ENCODE assay signal across 20 mouse cellular contexts in genomic region chr5:52868918-52869703, GRCm38 (mm10). TPM values are rescaled to one million over a fixed set of nuclear protein-coding genes. Genes with fewer than 3 reads are reported as not detected.
DNase-seq lines count a peak whose midpoint lies in the region; ATAC-seq lines count a peak whose summit lies in the region.
"Had no signal": no experiment of that assay in that cellular context is flagged by ENCODE, and none has a peak within 500 bp of the region (broad histone marks: within the 10 kb centered on the region; RNA-seq: fewer than 3 reads in every experiment).

No protein-coding gene starts in this region.

- H3K36me3 ChIP-seq in midbrain, embryonic 14.5 days (ENCODE audit: control insufficient read depth, insufficient read depth, low read length), result peaks cover 45% of the 10 kb centered on the region
- H3K36me3 ChIP-seq in midbrain, embryonic 13.5 days, result peaks cover 50% of the 10 kb centered on the region
- peaks cover 45% of the 10 kb centered on the region for H3K36me3 ChIP-seq in hindbrain, embryonic 13.5 days
- H3K36me3 ChIP-seq in limb, embryonic 12.5 days, result peaks cover 46% of the 10 kb centered on the region

- WGBS in midbrain, embryonic 14.5 days, result 69% methylated on average over 12 of the region's 12 CpGs
- WGBS in midbrain, embryonic 13.5 days, result 70% methylated on average over 12 of the region's 12 CpGs
- 71% methylated on average over 12 of the region's 12 CpGs for WGBS in hindbrain, embryonic 13.5 days
- 50% methylated on average over 12 of the region's 12 CpGs for WGBS in limb, embryonic 12.5 days

- peak; percentile 40 for DNase-seq in midbrain, embryonic 14.5 days
- DNase-seq in urinary bladder, postnatal 25 days (ENCODE audit: low spot score), result no peak
- no peak for DNase-seq in adrenal gland, postnatal 14 days
- DNase-seq: adrenal gland, adult 2 months; cerebellum, adult 9-10 months; gastrocnemius, postnatal 36 days; heart, postnatal 10 days; kidney, adult 8-10 months; kidney, postnatal 4 days; layer of hippocampus, adult 9-11 months; liver, postnatal 0 days; lung, postnatal 10 days; retina, postnatal 1 day; thymus, adult 2 months had no signal

- no peak overlapping the region for H3K9ac ChIP-seq in midbrain, embryonic 14.5 days (replicated peaks; ENCODE audit: low read length)
- H3K9ac ChIP-seq in midbrain, embryonic 13.5 days (replicated peaks), result no peak overlapping the region
- H3K9ac ChIP-seq in hindbrain, embryonic 13.5 days, result no peak overlapping the region
- H3K9ac ChIP-seq in limb, embryonic 12.5 days (replicated peaks), result no peak overlapping the region
- H3K9ac ChIP-seq: liver, postnatal 0 days had no signal

- H3K4me3 ChIP-seq in midbrain, embryonic 14.5 days (replicated peaks; ENCODE audit: low read depth, low read length), result no peak overlapping the region
- H3K4me3 ChIP-seq in midbrain, embryonic 13.5 days (replicated peaks), result no peak overlapping the region
- H3K4me3 ChIP-seq in hindbrain, embryonic 13.5 days, result no peak overlapping the region
- H3K4me3 ChIP-seq in limb, embryonic 12.5 days (replicated peaks), result no peak overlapping the region
- H3K4me3 ChIP-seq: embryonic facial prominence, embryonic 10.5 days; heart, embryonic 10.5 days had no signal

- H3K9me3 ChIP-seq in midbrain, embryonic 14.5 days (ENCODE audit: control insufficient read depth, low read length), result no peaks in the 10 kb centered on the region
- no peaks in the 10 kb centered on the region; the same call in 1 of the 2 replicates for H3K9me3 ChIP-seq in midbrain, embryonic 13.5 days
- H3K9me3 ChIP-seq in hindbrain, embryonic 13.5 days, result no peaks in the 10 kb centered on the region
- no peaks in the 10 kb centered on the region for H3K9me3 ChIP-seq in limb, embryonic 12.5 days
- H3K9me3 ChIP-seq: embryonic facial prominence, embryonic 10.5 days; heart, embryonic 10.5 days had no signal

- H3K4me1 ChIP-seq in midbrain, embryonic 14.5 days (ENCODE audit: control insufficient read depth, insufficient read depth, low read length), result no peaks in the 10 kb centered on the region
- H3K4me1 ChIP-seq in midbrain, embryonic 13.5 days (replicated peaks), result no peaks in the 10 kb centered on the region
- H3K4me1 ChIP-seq in hindbrain, embryonic 13.5 days (replicated peaks), result peaks cover 10% of the 10 kb centered on the region
- peaks cover 13% of the 10 kb centered on the region for H3K4me1 ChIP-seq in limb, embryonic 12.5 days (replicated peaks)
- H3K4me1 ChIP-seq: embryonic facial prominence, embryonic 10.5 days; heart, embryonic 10.5 days had no signal

- no peak for ATAC-seq in midbrain, embryonic 14.5 days (ENCODE audit: low FRiP score, low TSS enrichment)
- ATAC-seq in midbrain, embryonic 13.5 days, result no peak
- peak; percentile 67; the same call in 1 of the 2 replicates for ATAC-seq in hindbrain, embryonic 13.5 days (ENCODE audit: low FRiP score)
- ATAC-seq in limb, embryonic 12.5 days (ENCODE audit: insufficient number of reproducible peaks, insufficient read depth, low FRiP score, low TSS enrichment, low read depth), result peak; percentile 18; the same call in 1 of the 2 replicates
- no peak for ATAC-seq in megakaryocyte-erythroid progenitor cell, adult 5-6 weeks (replicated peaks; ENCODE audit: low FRiP score, low TSS enrichment, poor library complexity, severe bottlenecking)
- ATAC-seq: liver, postnatal 0 days had no signal

- H3K4me2 ChIP-seq in midbrain, embryonic 14.5 days (ENCODE audit: low read length), result no peak overlapping the region
- no peak overlapping the region for H3K4me2 ChIP-seq in midbrain, embryonic 13.5 days (replicated peaks)
- H3K4me2 ChIP-seq in hindbrain, embryonic 13.5 days, result no peak overlapping the region
- no peak overlapping the region for H3K4me2 ChIP-seq in limb, embryonic 12.5 days

- H3K27ac ChIP-seq in midbrain, embryonic 14.5 days (replicated peaks; ENCODE audit: low read depth, low read length), result no peak overlapping the region
- no peak overlapping the region for H3K27ac ChIP-seq in midbrain, embryonic 13.5 days
- H3K27ac ChIP-seq in hindbrain, embryonic 13.5 days, result 0 out of 2 replicates have a peak overlapping the region, but pooled peaks have one; percentile 37
- H3K27ac ChIP-seq in limb, embryonic 12.5 days, result peak overlapping the region; percentile 78
- H3K27ac ChIP-seq: embryonic facial prominence, embryonic 10.5 days; heart, embryonic 10.5 days had no signal

- no peaks in the 10 kb centered on the region for H3K27me3 ChIP-seq in midbrain, embryonic 14.5 days (ENCODE audit: control insufficient read depth, insufficient read depth, low read length)
- no peaks in the 10 kb centered on the region for H3K27me3 ChIP-seq in midbrain, embryonic 13.5 days
- H3K27me3 ChIP-seq in hindbrain, embryonic 13.5 days, result no peaks in the 10 kb centered on the region
- no peaks in the 10 kb centered on the region for H3K27me3 ChIP-seq in limb, embryonic 12.5 days

RNA-seq across cellular contexts. Expression of gene Anapc4, which starts 35.3 kb away (rescaled TPM):
- 96.8 and 131 TPM in 2 replicates for polyA plus RNA-seq in midbrain, embryonic 14.5 days (2014; fragmentation: Nextera tagmentation; extraction: Ambion mirVana)
- 116 and 131 TPM in 2 replicates for polyA plus RNA-seq in midbrain, embryonic 13.5 days (2015; fragmentation: Nextera tagmentation; extraction: Ambion mirVana)
- polyA plus RNA-seq in hindbrain, embryonic 13.5 days (2015; fragmentation: Nextera tagmentation; extraction: Ambion mirVana), result 116 and 126 TPM in 2 replicates
- 125 and 128 TPM in 2 replicates for polyA plus RNA-seq in limb, embryonic 12.5 days (2016; fragmentation: Nextera tagmentation; extraction: Ambion mirVana)
- total RNA-seq in adrenal gland, postnatal 14 days (2021), result 57.5 and 66.8 TPM in 2 replicates
- 63.6 and 64.2 TPM in 2 replicates for total RNA-seq in megakaryocyte-erythroid progenitor cell, adult 5-6 weeks (2014; fragmentation: Nextera tagmentation)
- 70.9 and 115 TPM in 2 replicates for total RNA-seq in megakaryocyte-erythroid progenitor cell, adult 5-6 weeks (2017)

Comparison
In these comparisons a context has a peak if more than half of its experiments do, and no peak if none do; other contexts are left out.
1. ATAC-seq: peak in hindbrain, embryonic 13.5 days (single experiment) and limb, embryonic 12.5 days (single experiment); none in midbrain, embryonic 14.5 days (single experiment), midbrain, embryonic 13.5 days (single experiment) and megakaryocyte-erythroid progenitor cell, adult 5-6 weeks (single experiment).
2. H3K27ac ChIP-seq: peak in hindbrain, embryonic 13.5 days (single experiment) and limb, embryonic 12.5 days (single experiment); none in midbrain, embryonic 14.5 days (single experiment) and midbrain, embryonic 13.5 days (single experiment).